Mouse (Mus musculus) 416B (cell line): ENCODE results near the gene Il18bp.

ENCODE experiments used
- DNase-seq: peaks from one replicate; pipeline ENCODE4 v3.0.0; 2011; ENCODE audit warnings: low read depth

The Il18bp gene

DNA sequence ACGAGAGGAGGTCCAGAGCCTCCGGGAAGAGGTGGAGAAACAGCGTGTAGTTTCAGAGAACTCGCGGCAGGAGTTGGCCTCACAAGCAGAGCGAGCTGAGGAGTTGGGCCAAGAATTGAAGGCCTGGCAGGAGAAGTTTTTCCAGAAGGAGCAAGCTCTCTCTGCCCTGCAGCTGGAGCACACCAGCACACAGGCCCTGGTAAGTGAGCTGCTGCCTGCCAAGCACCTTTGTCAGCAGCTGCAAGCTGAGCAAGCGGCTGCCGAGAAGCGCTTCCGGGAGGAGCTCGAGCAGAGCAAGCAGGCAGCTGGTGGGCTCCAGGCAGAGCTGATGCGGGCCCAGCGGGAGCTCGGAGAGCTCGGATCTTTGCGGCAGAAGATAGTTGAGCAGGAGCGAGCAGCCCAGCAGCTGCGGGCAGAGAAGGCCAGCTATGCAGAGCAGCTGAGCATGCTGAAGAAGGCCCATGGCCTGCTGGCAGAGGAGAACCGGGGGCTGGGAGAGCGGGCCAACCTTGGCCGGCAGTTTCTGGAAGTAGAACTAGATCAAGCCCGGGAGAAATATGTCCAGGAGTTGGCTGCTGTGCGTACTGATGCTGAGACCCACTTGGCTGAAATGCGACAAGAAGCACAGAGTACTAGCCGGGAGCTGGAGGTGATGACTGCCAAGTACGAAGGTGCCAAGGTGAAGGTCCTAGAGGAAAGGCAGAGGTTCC is 17.4 kb downstream of the Il18bp start:
- no peak for DNase-seq

DNA sequence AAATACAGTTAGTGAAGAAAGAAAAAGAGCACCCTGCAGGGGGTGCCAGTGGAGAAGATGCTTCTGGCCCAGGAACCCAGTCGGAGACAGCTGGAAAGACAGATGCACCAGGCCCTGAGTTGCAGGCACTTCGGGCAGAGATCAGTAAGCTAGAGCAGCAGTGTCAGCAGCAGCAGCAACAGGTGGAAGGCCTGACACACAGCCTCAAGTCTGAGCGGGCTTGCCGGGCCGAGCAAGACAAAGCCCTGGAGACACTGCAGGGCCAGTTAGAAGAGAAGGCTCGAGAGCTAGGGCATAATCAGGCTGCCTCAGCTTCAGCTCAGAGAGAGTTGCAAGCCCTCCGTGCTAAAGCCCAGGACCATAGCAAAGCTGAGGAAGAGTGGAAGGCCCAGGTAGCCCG is 18.2 kb downstream of the Il18bp start:
- DNase-seq, result no peak

DNA sequence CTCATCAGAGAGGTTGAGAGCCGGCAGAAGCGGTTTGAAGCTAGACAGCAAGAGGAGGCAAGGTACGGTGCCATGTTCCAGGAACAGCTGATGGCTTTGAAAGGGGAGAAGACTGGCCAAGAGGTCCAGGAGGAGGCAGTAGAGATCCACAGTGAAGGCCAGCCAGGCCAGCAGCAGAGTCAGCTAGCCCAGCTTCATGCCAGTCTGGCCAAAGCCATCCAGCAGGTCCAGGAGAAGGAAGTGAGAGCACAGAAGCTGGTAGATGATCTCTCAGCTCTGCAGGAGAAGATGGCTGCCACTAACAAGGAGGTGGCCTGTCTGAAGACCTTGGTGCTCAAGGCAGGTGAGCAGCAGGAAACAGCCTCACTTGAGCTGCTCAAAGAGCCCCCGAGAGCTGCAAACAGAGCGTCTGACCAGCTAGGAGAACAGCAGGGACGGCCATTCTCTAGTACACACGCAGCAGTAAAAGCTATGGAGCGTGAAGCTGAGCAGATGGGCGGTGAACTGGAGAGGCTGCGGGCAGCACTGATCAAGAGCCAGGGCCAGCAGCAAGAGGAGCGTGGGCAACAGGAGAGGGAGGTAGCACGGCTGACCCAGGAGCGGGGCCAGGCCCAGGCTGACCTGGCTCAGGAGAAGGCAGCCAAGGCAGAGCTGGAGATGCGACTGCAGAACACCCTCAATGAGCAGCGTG is 18.9 kb downstream of the Il18bp start:
- DNase-seq, result no peak

DNA sequence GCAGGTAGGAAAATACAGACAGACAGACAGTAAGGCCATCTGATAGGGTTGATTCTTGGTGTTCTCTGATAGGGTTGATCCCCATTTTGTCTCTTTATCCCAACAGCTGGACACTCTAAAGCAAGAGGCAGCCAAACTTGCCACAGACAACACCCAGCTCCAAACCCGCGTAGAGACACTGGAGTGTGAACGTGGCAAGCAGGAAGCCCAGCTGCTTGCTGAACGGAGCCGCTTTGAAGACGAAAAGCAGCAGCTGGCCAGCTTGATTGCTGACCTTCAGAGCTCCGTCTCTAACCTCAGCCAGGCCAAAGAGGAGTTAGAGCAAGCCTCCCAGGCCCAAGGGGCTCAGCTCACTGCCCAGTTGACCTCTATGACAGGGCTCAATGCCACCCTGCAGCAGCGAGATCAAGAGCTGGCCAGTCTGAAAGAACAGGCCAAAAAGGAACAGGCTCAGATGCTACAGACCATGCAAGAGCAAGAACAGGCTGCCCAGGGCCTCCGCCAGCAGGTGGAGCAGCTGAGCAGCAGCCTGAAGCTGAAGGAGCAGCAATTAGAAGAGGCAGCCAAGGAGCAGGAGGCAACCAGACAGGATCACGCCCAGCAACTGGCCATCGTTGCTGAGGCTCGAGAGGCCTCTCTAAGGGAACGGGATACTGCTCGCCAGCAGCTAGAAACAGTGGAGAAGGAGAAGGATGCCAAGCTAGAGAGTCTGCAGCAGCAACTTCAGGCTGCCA is 20.1 kb downstream of the Il18bp start:
- DNase-seq, result peak; percentile 75

DNA sequence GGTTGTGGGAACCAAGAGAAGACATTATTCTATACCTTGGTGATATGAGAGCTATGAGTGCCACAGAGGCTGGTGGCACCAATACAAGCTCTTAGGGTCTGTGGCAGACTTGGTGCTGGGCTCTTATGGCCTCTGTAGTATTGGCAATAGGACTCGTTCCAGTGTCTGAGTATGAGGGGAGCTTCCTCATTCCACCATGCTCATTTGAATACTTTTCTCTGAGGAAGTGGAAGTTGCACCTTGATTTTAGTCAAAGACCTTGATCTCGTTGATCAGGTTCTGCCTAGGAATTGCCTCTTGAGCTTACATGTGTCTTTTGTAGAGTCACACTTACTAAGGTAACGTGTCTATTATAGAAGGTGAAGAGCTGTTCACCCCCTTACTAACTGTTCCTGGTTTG is 24.2 kb downstream of the Il18bp start:
- no peak for DNase-seq

DNA sequence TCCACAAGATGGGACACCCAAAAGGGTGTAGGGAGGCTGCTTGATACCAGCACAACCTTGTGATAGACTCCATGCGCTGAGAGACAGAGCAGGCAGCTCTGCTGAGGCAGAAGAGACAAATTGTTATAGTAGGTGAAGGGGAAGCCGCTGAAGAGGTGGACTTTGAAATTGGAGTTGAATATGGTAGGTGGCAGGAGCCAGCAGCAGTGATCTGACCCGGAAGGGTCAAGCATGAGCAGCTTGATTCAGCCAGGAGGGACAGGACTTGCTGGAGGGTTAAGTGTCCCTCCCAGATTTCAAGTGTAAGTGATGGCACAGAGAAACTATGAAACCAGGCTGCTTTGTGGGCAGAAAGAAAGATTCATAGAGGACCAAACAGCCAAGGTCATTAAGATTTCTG is 33.4 kb downstream of the Il18bp start:
- DNase-seq, result no peak

DNA sequence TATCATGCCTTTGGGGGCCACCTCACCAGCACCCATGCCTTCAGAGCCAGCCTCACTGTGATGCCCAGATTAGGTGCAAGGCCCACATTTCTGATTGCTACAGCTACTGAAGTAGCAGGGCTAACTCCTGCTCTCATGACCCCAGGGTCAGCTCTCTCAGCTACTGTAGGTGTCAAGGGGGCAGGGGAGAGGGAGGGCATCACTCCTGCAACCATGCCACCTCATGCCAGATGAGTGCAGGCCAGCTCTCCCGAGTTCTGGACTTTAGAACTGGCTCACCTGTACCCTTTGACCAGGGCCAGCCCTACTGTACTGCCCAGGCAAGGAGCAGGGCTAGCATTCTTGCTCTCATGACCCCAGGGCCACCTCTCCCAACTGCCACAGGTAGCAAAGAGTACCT is 35.8 kb downstream of the Il18bp start:
- no peak for DNase-seq

DNA sequence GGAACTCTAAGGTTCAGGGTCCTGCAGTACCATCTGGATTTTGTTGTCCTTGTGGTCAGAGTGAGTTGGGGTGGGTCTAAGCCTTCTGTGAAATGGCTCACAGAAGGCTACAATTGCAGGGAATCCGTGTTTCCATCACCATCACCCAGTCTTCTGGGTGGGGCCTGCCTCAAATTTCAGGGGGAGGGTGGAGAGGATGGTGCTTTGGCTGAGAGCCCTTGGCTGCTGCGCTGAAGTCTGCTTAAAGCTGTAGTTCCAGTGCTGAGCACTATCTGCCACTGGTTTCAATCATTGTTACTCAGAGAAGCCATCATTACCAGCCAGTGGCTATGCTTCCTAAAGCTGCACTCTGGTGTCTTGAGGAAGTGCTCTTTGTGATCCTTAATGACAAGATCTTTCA is 44.0 kb downstream of the Il18bp start:
- no peak for DNase-seq

DNA sequence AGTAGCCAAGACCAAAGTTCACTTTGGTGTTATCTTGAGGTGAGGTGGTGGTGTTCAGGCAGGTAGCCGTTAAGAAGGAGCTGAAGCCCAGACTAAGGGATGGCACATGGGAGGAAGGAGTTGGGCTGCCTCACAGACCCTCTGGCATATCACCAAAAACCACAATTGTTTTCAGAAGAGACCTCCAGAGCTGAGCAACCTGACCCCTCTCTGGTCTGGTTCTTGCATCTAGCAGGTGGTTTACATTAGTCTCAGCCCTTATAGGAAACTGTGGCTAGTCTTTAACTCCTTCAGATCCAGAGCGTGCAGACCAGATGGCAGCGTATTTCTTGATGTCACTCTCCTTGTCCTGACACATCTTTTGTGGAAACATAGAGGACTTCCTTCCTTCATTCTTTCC is 44.8 kb downstream of the Il18bp start:
- DNase-seq, result peak; percentile 72

DNA sequence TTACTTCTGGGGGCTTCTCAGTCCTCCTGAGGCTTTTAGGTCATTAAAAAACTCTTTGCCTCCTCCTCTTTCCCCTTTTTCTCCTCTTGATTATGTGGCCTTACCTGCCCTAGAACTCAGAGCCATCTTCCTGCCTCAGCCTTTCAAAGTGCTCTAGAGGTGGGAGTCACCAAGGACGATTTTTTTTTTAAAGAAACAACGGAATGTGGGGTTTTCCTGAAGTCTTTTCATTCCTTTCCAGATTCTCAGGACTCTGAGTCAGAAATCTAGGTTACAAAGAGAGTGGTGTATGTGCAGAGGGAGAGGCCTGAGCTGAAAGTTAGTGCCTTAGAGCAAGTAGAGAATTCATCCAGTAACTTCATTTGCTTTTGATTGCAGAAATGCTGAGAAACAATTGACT is 46.8 kb downstream of the Il18bp start:
- no peak for DNase-seq

DNA sequence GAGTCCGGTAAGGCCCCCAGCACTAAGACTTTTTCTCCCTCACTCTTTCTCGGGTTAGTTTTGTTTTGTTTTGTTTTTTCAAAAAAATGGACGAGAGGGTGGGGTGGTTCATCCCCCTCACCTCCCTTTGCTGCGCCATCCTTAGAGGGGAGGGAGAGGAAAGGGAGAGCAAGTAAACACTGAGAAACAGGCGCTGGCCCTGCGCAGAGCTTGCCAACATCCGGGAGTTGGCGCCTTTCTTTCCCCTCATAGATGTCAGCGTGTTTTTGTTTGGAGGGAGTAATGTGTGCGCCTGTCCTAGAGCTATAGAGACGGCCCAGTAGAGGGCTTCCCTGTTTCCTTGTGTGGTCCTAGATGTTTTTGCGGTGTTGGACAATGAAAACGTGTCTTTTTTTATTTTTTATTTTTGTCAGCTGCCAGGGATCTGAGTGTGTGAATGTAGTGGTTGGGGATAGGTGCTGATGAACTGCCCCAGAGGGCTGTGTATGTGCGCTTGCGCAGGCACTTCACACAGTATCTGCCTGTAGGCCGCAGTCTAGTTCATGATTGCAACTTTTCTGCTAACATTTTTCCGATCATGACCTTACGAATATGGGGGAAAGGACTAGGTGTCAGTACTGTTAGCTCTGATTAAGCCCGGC is 47.5 kb downstream of the Il18bp start:
- DNase-seq, result peak; percentile 87

DNA sequence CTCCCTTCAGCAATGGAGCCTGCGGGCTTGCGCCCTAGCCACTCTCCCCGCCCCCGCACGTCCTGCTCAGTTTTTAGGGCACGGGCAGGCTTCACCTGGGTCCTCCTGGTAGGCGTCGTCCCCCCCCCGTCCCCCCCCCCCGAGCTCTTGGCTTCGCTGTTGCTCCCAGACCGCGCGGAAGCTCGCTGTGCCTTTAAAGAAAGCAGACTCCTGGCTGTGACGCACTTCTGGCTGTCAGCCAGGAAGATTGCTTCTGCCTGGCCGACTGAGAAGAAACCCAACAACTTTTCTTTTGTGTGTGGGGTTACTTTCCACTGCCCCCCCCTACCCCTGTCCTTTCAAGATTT is 48.1 kb downstream of the Il18bp start:
- DNase-seq, result peak; percentile 94

DNA sequence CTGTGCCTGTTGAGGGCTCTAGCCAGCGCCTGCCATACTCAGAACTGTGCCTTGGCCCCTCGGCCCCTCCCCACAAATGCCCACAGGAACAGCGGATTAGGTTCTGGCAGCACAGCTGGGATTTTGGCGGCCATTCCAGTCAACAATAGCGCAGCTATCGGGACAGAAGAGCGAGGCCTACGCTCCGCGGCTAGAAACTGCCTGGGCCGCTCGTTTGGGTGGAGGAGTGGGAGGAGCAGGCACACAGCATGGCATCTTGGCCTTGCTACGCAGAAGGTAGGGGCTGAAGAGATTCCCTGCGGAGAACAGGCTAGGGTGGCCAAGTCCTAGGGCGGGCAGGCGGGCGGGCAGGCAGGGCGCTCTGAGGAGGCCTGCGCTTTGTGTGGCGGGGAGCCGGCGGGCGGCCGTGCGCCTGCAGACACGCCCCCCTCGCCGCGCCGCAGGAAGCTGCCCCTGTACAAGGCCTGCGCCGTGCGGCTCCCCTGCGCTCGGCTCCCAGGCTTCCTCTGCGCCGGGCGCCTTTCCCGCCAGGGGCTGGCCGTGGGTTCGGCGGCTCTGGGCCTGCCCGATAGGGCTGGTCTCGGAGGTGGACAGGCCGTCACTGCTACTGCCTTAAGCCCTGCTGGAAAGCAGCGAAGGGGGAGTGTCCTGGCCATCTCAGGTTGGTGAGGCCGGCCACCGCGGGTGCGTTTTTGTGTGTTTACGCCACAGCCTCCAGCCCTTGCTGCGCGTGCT is 48.6 kb downstream of the Il18bp start:
- peak; percentile 85 for DNase-seq

DNA sequence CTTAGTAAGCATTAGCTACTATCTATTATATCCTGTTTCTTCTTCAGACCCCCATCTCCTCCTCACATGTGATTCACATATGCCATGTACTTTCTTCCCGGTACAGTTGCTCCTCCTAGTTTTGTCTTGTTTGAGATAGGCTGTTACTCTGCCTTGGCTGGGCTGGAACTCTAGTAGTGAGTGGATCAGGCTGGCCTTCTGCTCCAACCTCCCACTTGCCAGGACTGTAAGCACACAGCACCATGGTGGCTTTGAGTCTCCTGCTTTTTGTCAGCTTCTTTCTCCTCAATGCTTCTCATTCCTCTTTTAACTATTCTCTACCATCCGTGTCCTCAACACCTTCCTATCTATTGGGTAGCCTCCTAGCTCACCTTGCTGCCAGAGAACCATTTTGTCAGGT is 49.7 kb downstream of the Il18bp start:
- DNase-seq, result no peak

DNA sequence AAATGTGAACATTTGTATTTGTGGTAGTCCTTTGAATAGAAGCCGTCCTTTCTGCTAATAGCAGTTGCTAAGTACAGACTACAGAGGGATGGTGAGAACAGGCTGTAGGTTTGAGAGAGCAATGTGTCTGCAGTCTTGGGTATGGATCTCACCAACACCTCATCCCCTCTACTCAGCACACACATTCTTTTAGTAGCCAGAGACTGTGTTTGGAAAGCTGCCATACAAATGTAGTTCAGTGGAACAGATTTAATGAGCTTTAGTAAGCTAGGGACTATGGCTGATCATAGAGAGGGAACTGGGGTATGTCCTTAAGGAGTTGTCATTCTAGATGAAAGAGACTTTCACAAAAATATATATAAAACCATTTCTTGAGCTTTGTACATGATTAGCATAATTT is 51.2 kb downstream of the Il18bp start:
- no peak for DNase-seq

DNA sequence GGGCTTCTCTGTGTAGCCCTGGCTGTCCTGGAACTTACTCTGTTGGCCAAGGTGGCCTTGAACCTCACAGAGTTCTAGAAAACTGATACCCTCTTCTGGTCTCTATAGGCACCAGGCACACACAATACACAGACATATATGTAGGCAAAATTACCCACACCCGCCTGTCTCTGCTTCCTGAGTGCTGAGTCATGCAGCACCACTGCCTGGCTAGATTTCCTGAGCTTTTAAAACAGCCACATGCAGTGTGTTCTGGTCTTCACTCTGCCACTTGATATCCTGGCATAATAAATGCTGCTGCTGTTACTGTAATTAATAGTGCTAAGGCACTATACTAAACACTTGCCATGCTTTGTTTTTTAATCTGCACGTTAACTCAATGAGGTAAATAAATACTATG is 52.9 kb downstream of the Il18bp start:
- DNase-seq, result peak; percentile 93
